Mouse (Mus musculus) midbrain, embryonic 13.5 days (tissue): ENCODE results near the gene Hspd1. TPM values are rescaled to one million over a fixed set of nuclear protein-coding genes. Genes with fewer than 3 reads are reported as not detected.

ENCODE experiments used
- ATAC-seq: fragments of 200-750 bp; cut with Nextera tagmentation; 2 replicates; pipeline ENCODE4 v1.8.0; 2017; ENCODE audit warnings: mild to moderate bottlenecking, moderate TSS enrichment, moderate library complexity
- H3K27ac ChIP-seq: fragments of 300-500 bp; sonication (generic); 2 replicates; pipeline ENCODE4 v1.5.1; 2015; ENCODE audit warnings: inconsistent platforms, mild to moderate bottlenecking, moderate library complexity
- H3K27me3 ChIP-seq: fragments of 300-500 bp; sonication (generic); 2 replicates; pipeline ENCODE4 v1.6.1; 2015; ENCODE audit warnings: mild to moderate bottlenecking, inconsistent platforms
- H3K36me3 ChIP-seq: fragments of 300-500 bp; sonication (generic); 2 replicates; pipeline ENCODE4 v1.6.1; 2015; ENCODE audit warnings: mild to moderate bottlenecking, inconsistent platforms
- H3K4me1 ChIP-seq: fragments of 300-500 bp; sonication (generic); replicated peaks from 2 replicates; pipeline ENCODE4 v1.6.1; 2015; ENCODE audit warnings: inconsistent platforms
- H3K4me2 ChIP-seq: fragments of 300-500 bp; sonication (generic); replicated peaks from 2 replicates; pipeline ENCODE4 v1.6.1; 2015; ENCODE audit warnings: moderate library complexity, mild to moderate bottlenecking, inconsistent platforms
- H3K4me3 ChIP-seq: fragments of 300-500 bp; sonication (generic); replicated peaks from 2 replicates; pipeline ENCODE4 v1.5.1; 2015; ENCODE audit warnings: mild to moderate bottlenecking, inconsistent platforms
- H3K9ac ChIP-seq: fragments of 300-500 bp; sonication (generic); replicated peaks from 2 replicates; pipeline ENCODE4 v1.6.1; 2015; ENCODE audit warnings: mild to moderate bottlenecking, inconsistent platforms
- H3K9me3 ChIP-seq: fragments of 300-500 bp; sonication (generic); 2 replicates; pipeline ENCODE4 v1.6.1; 2016; ENCODE audit warnings: mild to moderate bottlenecking, inconsistent platforms
- WGBS: fragments of 180-500 bp; shearing (Covaris S2); methylation state at CpG from one replicate; pipeline ENCODE4 v1.1.7; 2015; 5-methylcytosine and 5-hydroxymethylcytosine counted together
- polyA plus RNA-seq: library from polyadenylated mRNA; unstranded; fragments of >200 nt; fragmentation: Nextera tagmentation; extraction: Ambion mirVana; gene quantifications from 2 replicates; pipeline ENCODE4 v1.2.1, GENCODE M21; 2015

Gene Hspd1
- polyA plus RNA-seq, 1 experiment from 2014 or later: 295 TPM

GRCm38 (mm10) chr1:55053005-55053404 is 35.0 kb downstream of the Hspd1 start:
- peak overlapping the region; percentile 79 for H3K9ac ChIP-seq
- peak overlapping the region; percentile 76 for H3K4me2 ChIP-seq
- peaks cover 5% of the 10 kb centered on the region for H3K36me3 ChIP-seq
- peak overlapping the region; percentile 88 for H3K4me3 ChIP-seq
- under 1% methylated on average over 42 of the region's 42 CpGs for WGBS
- peak overlapping the region; percentile 74 for H3K27ac ChIP-seq
- no peak for ATAC-seq
- peaks cover 8% of the 10 kb centered on the region for H3K27me3 ChIP-seq
- peaks cover 23% of the 10 kb centered on the region for H3K4me1 ChIP-seq
- H3K9me3 ChIP-seq: no peaks in the 10 kb centered on the region

DNA sequence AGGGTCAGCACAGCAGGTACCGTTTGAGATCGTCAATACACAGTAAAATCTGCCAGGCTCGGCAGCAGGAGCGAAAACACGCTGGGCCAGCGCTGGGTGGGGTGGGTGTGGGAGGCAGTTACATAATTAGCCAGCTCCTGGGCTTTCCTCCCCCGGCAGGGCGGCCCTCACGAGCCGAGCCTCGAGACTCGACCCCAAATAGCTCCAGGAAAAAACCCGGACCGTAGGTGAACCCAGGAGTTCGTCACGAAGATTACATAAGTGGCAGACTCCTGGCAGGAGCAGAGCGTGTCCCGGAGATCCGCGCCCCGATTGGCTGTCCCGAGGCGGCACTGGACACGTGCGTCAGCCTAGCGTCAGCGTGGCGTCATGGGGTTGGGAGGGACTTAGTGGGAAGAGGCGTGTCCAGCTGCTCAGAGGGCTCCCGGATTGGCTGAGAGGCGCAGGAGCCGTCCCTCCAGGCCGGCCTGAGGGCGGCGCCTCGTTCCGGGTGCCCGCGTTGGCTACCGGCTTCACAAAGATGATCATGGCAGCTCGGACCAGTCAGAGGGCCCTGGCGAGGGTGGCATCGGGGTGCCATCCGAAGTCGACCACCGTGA is 35.6 kb downstream of the Hspd1 start, which contains the start of gene Coq10b:
Coq10b (plus strand) TSS at position 416 of the 599 bp plus-strand sequence.
- Histone ChIP-seq H3K27ac (peak within 1 kb of the TSS; percentile 74), H3K4me2 (peak within 1 kb of the TSS; percentile 76), H3K4me3 (peak within 1 kb of the TSS; percentile 88), H3K4me1 (peaks cover 23% of the 10 kb centered on the region), H3K36me3 (peaks cover 5% of the 10 kb centered on the region), H3K9me3 (no peaks in the 10 kb centered on the region), H3K9ac (peak within 1 kb of the TSS; percentile 79), H3K27me3 (peaks cover 8% of the 10 kb centered on the region)
- WGBS: under 1% methylated on average over 46 of the region's 46 CpGs
- peak; percentile 100 for ATAC-seq

DNA sequence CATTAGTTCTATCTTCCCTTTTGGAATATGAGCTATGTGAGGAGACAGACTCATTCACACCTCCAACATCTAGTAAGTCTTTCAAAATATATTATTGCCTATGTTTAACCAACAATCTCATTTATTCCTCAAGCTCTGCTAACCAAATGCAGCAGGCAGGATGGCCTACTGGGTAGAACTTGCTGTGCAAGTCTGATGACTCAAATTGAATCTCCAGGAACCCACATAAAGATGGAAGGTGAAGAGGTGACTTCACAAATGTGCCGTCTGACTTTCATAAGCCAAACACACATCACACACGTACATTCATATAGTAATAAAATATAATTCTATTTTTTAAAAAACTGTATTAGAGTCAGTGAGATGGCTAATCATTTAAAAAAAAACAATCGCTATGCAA is 36.4 kb downstream of the Hspd1 start:
- Histone ChIP-seq H3K4me1 (peaks cover 23% of the 10 kb centered on the region), H3K4me3 (peak overlapping the region; percentile 88), H3K27ac (no peak overlapping the region), H3K4me2 (peak overlapping the region; percentile 73), H3K36me3 (peaks cover under 1% of the 10 kb centered on the region), H3K9ac (no peak overlapping the region; the same call in 1 of the 2 replicates), H3K27me3 (peaks cover 8% of the 10 kb centered on the region), H3K9me3 (no peaks in the 10 kb centered on the region)
- no peak for ATAC-seq
- WGBS: 82% methylated on average over 3 of the region's 3 CpGs

DNA sequence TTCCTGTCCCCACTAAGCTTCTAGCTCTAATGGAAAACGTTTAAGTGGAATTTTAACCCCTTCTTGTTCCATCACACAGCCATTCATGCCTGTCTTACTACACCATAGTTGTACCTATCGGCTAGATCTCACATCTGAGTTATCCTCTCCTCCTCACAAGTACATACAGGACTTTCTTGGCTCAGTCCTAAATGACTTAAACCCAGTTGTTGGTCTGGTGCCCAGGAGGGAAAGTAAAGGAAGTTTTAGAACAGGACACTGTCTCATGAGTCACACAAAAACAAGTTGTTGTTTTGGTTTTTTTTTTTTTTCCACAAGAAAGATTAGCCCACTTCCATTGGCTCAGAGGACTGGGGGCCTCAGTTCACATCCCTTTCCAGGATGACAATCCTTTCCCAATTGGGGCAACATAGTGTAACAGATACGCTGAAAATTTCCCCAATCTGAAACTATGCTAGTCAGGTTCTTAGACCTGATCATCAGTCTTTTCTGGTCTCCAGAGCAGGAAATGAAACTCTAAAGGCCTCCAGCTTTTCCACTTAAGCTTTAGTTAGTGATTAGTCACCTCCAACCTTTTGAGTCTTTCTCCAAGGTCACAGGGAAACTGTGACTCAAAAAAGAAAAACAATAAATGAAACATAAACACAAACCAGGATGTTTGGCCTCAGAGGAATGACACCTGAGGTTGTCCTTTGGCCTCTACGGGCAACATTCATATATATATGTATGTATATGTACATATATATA is 39.0 kb downstream of the Hspd1 start:
- Histone ChIP-seq H3K27me3 (peaks cover 8% of the 10 kb centered on the region), H3K9me3 (no peaks in the 10 kb centered on the region), H3K9ac (no peak overlapping the region), H3K27ac (no peak overlapping the region), H3K36me3 (no peaks in the 10 kb centered on the region), H3K4me2 (no peak overlapping the region), H3K4me1 (peaks cover 12% of the 10 kb centered on the region), H3K4me3 (no peak overlapping the region)
- WGBS: 71% methylated on average over 4 of the region's 4 CpGs
- no peak for ATAC-seq

- Histone ChIP-seq H3K4me1 (no peaks in the 10 kb centered on the region), H3K27me3 (no peaks in the 10 kb centered on the region), H3K9me3 (no peaks in the 10 kb centered on the region), H3K36me3 (no peaks in the 10 kb centered on the region), H3K27ac (no peak overlapping the region), H3K4me3 (no peak overlapping the region), H3K9ac (no peak overlapping the region), H3K4me2 (no peak overlapping the region)
- 83% methylated on average over 3 of the region's 3 CpGs for WGBS
- ATAC-seq: no peak
Measured at GRCm38 (mm10) chr1:55043164-55043563, 44.9 kb downstream of the Hspd1 start.

GRCm38 (mm10) chr1:55042246-55042645 is 45.8 kb downstream of the Hspd1 start:
- Histone ChIP-seq H3K4me2 (no peak overlapping the region), H3K4me1 (no peaks in the 10 kb centered on the region), H3K36me3 (no peaks in the 10 kb centered on the region), H3K4me3 (no peak overlapping the region), H3K9me3 (no peaks in the 10 kb centered on the region), H3K27me3 (no peaks in the 10 kb centered on the region), H3K27ac (no peak overlapping the region), H3K9ac (no peak overlapping the region)
- 74% methylated on average over 1 of the region's 1 CpGs for WGBS
- ATAC-seq: no peak

DNA sequence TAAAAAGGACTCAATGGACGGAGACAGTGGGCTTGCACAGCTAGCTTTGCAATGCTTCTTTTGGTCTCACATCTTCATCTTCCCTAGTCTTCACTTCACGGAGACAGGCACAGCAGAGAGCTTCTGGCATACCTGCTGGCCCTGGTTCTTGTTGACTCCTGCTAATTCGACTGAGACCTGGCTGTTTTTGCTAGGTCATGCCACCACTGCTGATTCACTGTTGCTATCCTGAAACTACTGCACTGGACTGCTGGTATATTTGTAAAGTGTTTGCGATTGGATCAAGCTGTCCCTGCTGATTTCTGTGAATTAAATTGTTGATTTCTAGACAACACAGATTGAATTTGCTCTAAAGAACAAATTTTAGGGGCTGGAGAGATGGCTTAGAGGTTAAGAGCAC is 46.4 kb downstream of the Hspd1 start:
- 82% methylated on average over 4 of the region's 4 CpGs for WGBS
- H3K27me3 ChIP-seq: no peaks in the 10 kb centered on the region
- H3K27ac ChIP-seq: no peak overlapping the region
- H3K36me3 ChIP-seq: no peaks in the 10 kb centered on the region
- no peaks in the 10 kb centered on the region for H3K4me1 ChIP-seq
- no peak for ATAC-seq
- no peak overlapping the region for H3K9ac ChIP-seq
- H3K9me3 ChIP-seq: no peaks in the 10 kb centered on the region
- H3K4me2 ChIP-seq: no peak overlapping the region
- no peak overlapping the region for H3K4me3 ChIP-seq

GRCm38 (mm10) chr1:55039944-55040343 is 48.1 kb downstream of the Hspd1 start:
- Histone ChIP-seq H3K27ac (no peak overlapping the region), H3K9ac (no peak overlapping the region), H3K4me2 (no peak overlapping the region), H3K4me3 (no peak overlapping the region), H3K27me3 (no peaks in the 10 kb centered on the region), H3K9me3 (no peaks in the 10 kb centered on the region), H3K4me1 (no peaks in the 10 kb centered on the region), H3K36me3 (no peaks in the 10 kb centered on the region)
- 89% methylated on average over 1 of the region's 1 CpGs for WGBS
- no peak for ATAC-seq

GRCm38 (mm10) chr1:55031026-55031779 is 56.8 kb downstream of the Hspd1 start:
- no peak for ATAC-seq
- Histone ChIP-seq H3K27me3 (no peaks in the 10 kb centered on the region), H3K4me1 (0 out of 2 replicates have a peak, but pooled peaks cover under 1% of the 10 kb centered on the region), H3K27ac (no peak overlapping the region), H3K9ac (no peak overlapping the region), H3K4me3 (no peak overlapping the region), H3K36me3 (no peaks in the 10 kb centered on the region), H3K4me2 (no peak overlapping the region), H3K9me3 (no peaks in the 10 kb centered on the region)

DNA sequence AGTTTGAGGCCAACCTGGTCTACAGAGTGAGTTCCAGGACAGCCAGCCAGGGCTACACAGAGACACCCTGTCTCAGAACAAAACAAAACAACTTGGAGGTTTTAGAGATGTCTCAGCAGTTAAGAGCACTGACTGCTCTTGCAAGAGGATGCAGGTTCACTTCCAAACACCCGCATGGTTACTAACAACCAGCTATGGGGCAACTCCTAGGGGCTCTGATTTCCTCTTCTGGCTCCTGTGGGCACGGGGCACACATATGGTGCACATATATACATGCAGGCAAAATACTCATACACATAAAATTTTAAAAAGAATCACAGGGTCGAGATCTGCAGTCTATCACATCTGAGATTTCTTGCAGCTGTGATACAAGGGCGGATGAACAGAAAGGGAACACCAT is 58.6 kb downstream of the Hspd1 start:
- peaks cover 13% of the 10 kb centered on the region for H3K4me1 ChIP-seq
- no peaks in the 10 kb centered on the region for H3K27me3 ChIP-seq
- no peaks in the 10 kb centered on the region for H3K36me3 ChIP-seq
- WGBS: 76% methylated on average over 4 of the region's 4 CpGs
- H3K27ac ChIP-seq: no peak overlapping the region
- no peak overlapping the region for H3K4me3 ChIP-seq
- no peak overlapping the region for H3K9ac ChIP-seq
- no peak overlapping the region for H3K4me2 ChIP-seq
- H3K9me3 ChIP-seq: no peaks in the 10 kb centered on the region
- no peak for ATAC-seq

GRCm38 (mm10) chr1:55028512-55029249 is 59.4 kb downstream of the Hspd1 start:
- WGBS: 90% methylated on average over 11 of the region's 11 CpGs
- H3K27me3 ChIP-seq: no peaks in the 10 kb centered on the region
- ATAC-seq: no peak

More at GRCm38 (mm10) chr1:55028512-55029249, 59.4 kb downstream of the Hspd1 start:
- Histone ChIP-seq H3K9ac (no peak overlapping the region), H3K4me1 (peaks cover 13% of the 10 kb centered on the region), H3K4me2 (no peak overlapping the region), H3K9me3 (no peaks in the 10 kb centered on the region), H3K4me3 (no peak overlapping the region), H3K27ac (no peak overlapping the region), H3K36me3 (no peaks in the 10 kb centered on the region)
